Mouse (Mus musculus) layer of hippocampus, postnatal 14 days (tissue): Measurements from ENCODE around the gene Tfdp1. TPM values are rescaled to one million over a fixed set of nuclear protein-coding genes. Genes with fewer than 3 reads are reported as not detected.

ENCODE experiments used
- DNase-seq, 2 experiments: peaks; one replicate each; pipeline ENCODE4 v3.0.0; 2021 to 2022; ENCODE audit warnings: low spot score in 2 of 2, mixed read lengths in 1 of 2
- total RNA-seq, 2 experiments: library from RNA; stranded (reverse); gene quantifications; 2 replicates each; pipeline ENCODE4 v1.2.3; 2021

Gene Tfdp1
- total RNA-seq, 2 experiments from 2014 or later, result 64.8 to 71.4 TPM

DNA sequence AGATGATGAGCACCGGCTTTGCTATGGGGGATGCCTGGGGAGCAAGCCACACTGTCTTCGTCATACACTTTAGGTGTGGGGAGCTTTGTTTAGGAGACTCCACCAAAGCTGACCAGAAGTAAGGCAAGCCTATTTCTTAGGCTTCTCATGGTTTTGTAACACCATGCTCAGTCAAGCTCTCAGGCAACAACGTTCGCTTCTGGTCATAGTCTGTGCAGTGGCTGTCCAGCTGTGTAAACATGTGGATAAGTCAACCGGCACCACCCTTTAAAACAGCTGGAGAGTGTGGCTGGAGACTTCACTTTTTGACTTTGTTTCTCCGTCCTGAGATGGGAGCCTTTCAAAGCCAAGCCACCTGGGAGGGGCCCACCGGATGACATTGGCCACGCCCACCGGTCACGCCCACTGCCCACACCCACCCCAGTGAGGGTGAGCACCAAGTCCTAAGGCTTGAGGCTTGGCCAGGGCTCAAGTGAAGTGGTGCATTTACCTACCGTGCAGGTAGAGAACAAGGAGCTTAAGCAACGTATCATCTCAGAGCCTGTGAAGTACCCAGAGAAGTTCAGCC lies 75.4 kb downstream of the Tfdp1 start:
- DNase-seq, result no peak

DNA sequence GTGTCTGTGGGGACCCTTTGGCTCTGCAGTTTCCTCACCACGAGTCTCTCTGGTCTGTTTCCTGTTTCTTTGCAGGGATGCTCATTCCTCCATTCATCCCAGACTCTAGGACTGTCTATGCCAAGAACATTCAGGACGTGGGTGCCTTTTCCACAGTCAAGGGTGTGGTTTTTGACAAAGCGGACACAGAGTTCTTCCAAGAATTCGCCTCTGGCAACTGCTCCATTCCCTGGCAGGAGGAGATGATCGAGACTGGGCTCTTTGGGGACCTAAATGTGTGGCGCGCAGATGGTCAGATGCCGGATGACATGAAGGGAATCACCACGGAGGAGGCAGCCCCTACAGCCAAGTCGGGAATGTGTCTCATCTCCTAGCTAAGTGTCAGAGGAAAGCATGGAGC lies 77.3 kb downstream of the Tfdp1 start:
- DNase-seq, result no peak

DNA sequence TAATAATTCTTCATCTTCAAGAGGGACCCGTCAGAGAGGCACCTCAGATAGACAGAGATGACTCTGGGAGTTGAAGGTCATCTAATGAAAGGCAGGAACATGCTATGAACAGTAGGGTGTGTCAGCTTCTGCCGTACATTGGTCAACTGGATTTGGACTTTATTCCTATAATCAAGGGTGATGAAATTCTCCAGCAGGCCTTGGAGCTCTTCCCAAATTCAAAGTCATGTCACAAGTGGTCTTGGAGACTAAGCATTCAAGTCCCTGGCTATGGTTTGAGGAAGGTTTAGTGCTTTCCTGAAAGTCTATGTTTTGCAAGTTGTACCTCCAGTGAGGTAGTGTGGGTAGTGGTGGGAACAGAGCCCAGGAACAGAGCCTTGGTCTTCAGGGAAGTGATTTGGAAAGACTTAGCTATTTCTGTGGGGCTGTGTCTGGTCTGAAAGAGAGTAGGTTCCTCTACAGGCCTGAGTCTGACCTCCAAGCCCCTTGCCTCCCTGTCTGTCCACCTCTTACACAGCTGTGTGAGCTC lies 80.6 kb downstream of the Tfdp1 start:
- no peak for DNase-seq

DNA sequence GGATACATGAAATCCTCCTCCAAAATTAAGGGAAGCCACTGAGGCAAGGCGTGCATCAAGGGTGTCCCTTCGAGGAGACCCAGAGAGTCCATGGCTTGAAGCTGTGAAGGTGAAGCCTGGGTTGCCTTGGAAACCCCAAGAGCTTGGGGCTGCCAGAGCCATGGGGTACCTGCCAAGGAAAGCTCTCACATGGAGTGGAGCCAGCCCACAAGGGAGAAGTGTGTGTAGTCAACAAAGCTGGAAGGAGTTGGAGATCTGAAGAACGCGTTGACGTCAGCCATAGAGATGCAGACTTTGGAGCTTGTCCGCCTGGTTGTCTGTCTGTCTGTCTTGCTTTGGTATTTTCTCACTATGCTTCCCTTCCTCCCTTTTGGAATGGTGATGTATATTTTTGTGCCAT lies 82.4 kb downstream of the Tfdp1 start:
- no peak for DNase-seq

DNA sequence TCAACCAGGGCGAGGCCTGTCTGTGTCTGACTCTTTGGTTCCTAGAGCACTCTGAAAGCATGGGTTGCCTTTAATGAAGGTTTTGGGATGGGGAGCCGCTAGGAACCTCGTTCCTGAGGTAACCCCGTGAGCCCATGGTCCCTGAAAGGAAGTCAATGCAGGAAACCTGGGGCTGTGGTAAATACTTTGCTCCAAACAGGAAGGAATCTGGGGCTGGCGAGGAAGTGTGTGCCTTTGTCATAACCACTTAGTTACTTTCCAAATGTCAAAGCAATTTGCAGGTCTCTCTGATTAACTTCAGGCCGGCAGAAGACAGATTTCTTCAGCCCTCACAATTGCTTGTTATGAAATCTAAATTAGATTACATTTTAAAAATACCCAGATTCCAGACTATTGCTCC lies 88.8 kb downstream of the Tfdp1 start:
- DNase-seq, result no peak

Other genes with a start within 250 kb of the Tfdp1 start
- gene Pcid2, start 233.3 kb upstream of the Tfdp1 start, total RNA-seq, result 10 to 100 TPM; 25.2 TPM
- 10 to 100 TPM; 58.6 to 59.7 TPM for gene Cul4a, start 233.1 kb upstream of the Tfdp1 start, total RNA-seq
- 100 to 1,000 TPM; 318 to 321 TPM for gene Lamp1, start 179.6 kb upstream of the Tfdp1 start, total RNA-seq
- 1 to 10 TPM; 6.2 to 8.4 TPM for gene Grtp1, start 138.1 kb upstream of the Tfdp1 start, total RNA-seq
- 1 to 10 TPM; 1.5 to 1.6 TPM for gene Adprhl1, start 84.6 kb upstream of the Tfdp1 start, total RNA-seq
- gene Dcun1d2, start 50.6 kb upstream of the Tfdp1 start, total RNA-seq, result 10 to 100 TPM; 29.3 to 31.1 TPM
- gene Tmco3, start 50.6 kb upstream of the Tfdp1 start, total RNA-seq, result 10 to 100 TPM; 47.1 to 49.9 TPM
- gene Atp4b, start 58.1 kb downstream of the Tfdp1 start, total RNA-seq, result not detected
- not detected for gene Grk1, start 66.3 kb downstream of the Tfdp1 start, total RNA-seq
- gene Tmem255b, start 96.4 kb downstream of the Tfdp1 start, total RNA-seq, result 1 to 10 TPM; 7.3 to 8.4 TPM
- 100 to 1,000 TPM; 104 to 115 TPM for gene Gas6, start 155.7 kb downstream of the Tfdp1 start, total RNA-seq
- gene 1700029H14Rik, start 223.7 kb downstream of the Tfdp1 start, total RNA-seq, result 1 to 10 TPM in 1 of 2 experiments, under 1 TPM in 1; 0.41 to 1.3 TPM